Mouse (Mus musculus): ENCODE measurements around the gene Trex1. TPM values are rescaled to one million over a fixed set of nuclear protein-coding genes. Genes with fewer than 3 reads are reported as not detected.
A peak's percentile ranks its signal among the peaks of the same experiment; 100 is the strongest.

Gene Trex1
- total RNA-seq, 2 experiments from 2014 or later, result 1.7 to 19.6 TPM

DNA sequence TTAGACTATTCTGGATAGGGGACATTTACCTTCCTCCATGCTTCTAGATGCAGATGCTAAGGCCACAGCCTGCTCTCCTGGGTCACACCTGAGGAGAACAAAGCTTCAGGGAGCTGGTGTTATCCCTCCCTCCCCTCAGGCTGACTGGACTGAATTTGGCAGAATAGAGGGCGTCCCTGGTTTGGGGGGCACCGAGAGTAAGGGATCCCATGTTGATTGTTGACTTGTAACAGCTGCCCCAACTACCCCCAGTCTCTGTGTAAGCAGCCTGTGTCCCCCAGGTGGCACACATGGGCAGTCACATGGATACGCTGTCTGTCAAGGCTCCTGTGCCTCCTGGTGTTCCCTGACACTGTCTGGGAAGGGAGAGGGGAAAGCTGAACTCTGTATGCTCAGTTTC is 31.1 kb downstream of the Trex1 start:
- no peak for ATAC-seq (replicated peaks; ENCODE audit: low FRiP score, poor library complexity, severe bottlenecking)

DNA sequence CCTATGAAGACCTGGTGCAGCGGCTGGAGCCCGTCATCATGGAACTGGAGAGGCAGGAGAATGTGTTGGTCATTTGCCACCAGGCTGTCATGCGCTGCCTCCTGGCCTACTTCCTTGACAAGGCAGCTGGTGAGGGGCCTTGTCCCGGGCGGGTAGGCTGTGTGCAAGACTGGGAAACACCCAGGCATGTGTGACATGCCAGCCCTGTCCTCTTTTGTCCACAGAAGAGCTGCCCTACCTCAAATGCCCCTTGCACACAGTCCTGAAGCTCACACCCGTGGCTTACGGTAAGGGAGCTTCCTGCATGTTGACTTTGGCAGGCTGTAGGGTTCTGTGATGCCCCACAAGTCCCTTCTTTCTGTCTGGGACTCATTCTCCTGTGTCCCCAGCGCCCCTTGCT is 32.0 kb downstream of the Trex1 start:
- no peak for ATAC-seq (replicated peaks; ENCODE audit: low FRiP score, poor library complexity, severe bottlenecking)

DNA sequence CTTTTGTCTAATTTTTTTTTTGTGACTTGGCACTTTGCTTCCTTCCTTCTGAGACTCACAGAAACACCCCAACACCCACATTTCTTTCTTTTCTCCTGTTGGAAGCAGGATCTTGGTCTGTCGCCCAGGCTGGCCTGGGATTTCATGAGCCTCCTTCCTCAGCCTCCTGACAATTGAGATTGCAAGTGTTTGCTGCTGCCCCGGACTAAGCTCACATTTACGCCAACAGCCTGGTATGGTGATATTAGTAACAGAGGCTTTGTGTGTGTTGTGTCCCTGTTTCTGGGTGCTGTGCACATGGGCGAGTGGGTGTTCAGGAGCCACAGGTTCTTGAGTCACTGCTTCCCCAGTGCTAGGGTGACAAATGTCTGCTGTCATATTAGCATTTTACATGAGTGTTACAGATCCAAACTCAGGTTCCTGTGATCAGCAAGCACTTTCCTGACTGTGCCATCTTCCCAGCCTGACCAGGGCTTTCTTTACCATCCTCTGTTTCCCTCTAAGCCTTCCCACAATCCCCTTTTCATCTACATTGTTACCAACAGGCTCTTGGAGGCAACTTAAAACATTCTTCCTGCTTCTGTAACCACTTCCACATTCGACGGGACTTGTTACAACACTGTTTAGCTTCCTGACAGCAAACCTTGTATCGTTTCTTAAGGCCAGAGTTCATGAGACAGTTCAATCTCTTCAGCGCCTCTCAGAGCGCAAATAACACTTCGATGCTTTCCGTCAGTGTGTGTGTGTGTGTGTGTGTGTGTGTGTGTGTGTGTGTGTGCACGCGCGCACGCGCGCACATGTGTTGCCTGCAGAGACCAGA is 36.5 kb downstream of the Trex1 start:
- ATAC-seq (replicated peaks; ENCODE audit: low FRiP score, poor library complexity, severe bottlenecking), result no peak

DNA sequence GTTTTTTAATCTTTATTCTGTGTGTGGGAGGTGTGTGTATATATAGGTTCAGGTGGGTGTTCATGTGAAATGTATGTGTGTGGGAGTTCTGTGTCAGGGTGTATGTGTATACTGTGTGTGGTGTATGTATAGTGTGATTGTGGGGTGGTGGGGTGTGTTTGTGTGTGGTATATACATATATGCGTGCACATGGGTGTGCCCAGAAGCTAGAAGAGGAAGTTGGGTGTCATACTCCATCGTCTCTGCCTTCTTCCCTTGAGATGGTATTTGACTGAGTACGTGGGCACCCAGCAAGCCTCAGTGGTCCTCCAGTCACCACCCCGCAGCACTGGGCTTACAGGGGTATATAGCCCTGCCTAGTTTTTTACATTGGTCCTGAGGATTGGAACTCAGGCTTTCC is 38.1 kb downstream of the Trex1 start:
- ATAC-seq (replicated peaks; ENCODE audit: low FRiP score, poor library complexity, severe bottlenecking), result no peak

DNA sequence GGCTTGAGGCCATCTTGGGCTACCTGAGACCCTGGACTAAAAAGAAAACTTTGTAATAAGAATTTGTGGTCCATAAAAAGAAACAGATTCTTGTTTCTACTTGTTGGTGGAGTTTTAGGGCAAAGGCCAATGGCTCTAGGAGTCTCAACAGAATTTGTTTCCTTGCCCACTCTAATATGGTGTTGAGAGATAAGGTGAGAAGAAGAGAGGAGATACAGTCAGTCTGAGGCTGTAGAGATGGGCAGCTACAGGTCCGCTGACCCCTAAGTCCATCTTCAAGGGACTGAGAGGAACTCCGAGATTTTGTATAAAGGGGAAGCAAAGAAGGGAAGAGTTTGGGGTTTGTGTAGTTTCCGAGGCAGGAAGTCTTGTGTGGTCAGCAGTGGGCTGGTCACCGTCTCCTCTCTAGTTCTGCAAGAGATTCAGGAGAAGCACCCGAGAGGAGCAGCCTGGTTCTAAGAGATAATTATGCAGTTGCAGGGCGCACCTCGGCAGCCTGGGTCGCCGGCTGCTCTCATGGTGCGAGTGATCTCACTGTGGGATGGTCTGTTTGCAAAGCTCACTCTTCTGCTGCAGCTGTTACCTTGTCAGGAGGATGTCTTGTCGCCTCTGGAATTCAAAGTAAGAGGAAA is 42.4 kb downstream of the Trex1 start:
- peak; percentile 79 for ATAC-seq (replicated peaks; ENCODE audit: low FRiP score, poor library complexity, severe bottlenecking)

DNA sequence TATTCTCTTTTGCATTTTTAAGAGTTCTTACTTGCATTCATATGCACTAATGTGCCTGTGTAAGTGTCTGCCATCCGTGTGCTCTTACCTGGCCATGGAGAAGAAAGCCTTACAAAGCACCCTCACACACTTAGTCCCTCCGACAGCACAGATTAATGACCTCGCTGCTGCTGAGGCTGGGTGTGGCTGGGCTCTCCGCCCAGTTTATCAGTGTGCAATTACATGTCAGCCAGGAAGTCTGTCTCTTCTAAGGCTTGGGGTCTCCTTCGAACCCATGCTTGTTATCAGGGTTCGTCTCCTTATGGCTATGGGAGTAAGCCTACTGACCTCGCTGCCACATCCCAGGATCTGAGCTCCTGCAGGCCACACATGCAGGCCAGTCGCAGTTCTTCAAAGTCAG is 44.1 kb downstream of the Trex1 start:
- no peak; the same call in 1 of the 2 replicates for ATAC-seq (replicated peaks; ENCODE audit: low FRiP score, poor library complexity, severe bottlenecking)

DNA sequence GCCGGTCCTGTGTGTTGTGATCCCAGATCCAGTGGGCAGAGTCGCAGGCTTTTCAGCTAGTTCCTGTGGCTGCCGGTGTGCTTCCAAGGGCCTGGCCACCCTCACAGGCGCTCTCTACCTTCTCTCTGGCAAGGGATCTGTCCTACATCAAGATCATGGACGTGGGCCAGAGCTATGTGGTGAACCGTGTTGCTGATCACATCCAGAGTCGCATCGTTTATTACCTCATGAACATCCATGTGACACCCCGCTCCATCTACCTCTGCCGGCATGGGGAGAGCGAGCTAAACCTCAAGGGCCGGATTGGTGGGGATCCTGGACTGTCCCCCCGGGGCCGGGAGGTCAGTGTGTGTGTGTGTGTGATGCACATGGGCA is 49.2 kb downstream of the Trex1 start:
- ATAC-seq (replicated peaks; ENCODE audit: low FRiP score, poor library complexity, severe bottlenecking), result no peak

DNA sequence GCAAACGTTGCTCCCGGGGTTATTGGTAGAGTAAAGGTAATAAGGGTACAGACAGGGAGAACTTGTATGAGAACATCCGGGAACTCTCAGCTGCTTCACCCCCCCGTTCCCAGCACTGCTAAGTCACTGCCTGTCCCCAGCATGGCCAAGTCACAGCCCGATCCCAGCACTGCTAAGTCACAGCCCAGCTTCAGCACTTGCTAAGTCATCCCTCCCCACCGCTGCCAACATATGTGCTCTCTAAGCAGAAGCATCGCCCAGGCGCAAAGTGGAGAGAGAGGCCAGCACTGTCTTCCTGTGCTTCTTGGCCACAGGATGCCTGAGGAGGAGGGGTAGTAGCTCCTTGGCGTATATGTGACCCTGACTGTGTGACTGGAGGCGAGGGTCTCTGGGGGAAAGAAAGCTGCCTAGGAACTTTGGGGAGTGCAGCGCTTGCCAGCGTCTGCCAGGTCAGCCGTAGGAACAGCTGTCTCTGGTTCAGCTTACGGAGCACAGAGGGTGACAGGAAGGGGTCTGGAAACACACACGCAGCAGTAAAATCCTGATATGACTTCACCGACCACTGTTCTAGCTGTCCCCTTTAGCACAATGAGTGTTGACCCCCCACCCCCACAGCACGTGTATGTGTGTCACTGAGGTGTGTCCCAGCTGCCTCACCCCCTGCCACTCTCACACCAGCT is 49.8 kb downstream of the Trex1 start:
- ATAC-seq (replicated peaks; ENCODE audit: low FRiP score, poor library complexity, severe bottlenecking), result peak; percentile 88

DNA sequence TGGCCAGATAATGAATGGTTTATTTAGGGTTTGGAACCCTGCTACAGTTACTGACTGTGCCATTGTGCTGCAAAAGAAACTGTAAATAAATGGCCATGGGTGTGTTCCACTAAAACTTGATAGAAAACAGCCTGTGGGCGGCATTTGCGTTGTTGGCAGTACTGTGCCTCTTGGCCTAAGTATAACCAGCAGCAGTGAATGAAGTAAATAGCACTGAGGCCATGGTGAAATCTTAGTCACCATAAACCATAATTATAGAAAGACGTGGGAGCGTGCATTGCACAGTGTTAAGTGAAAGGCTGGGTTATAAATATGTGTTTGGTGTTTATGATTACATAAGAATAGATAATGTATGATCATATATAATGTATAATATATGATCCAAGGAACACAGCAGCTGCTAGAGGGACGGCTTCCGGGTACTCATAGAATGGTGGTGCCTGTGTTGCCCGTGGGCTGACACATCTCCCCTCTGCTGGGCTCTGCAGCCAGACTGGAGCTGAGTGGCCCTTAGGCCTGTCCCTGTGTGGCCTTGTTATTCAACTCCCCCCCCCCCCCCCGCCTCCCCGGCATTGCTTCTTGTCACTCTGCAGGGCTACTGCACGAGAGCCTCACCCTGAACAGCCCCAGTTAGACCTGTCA is 50.4 kb downstream of the Trex1 start:
- no peak for ATAC-seq (replicated peaks; ENCODE audit: low FRiP score, poor library complexity, severe bottlenecking)

DNA sequence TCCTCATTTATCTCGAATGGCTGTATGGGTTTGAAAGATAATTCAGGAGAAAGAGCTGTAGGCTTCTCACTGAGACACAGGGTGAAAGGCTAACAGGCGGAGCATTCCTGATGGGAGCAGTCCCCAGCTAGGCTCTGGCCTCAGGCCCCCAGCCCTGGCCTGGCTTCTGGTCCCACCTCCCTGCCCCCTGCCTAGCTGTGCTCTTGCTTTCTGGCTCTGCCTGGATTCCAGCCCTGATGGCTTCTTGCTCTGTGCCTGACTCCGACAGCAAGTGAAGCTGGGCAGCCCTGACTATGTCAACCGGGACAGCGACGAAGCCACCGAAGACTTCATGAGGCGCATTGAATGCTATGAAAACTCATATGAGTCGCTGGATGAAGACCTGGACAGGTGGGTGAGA is 51.5 kb downstream of the Trex1 start:
- ATAC-seq (replicated peaks; ENCODE audit: low FRiP score, poor library complexity, severe bottlenecking), result no peak

Other genes starting within 250 kb of the Trex1 start
- gene Celsr3, start 233.4 kb downstream of the Trex1 start, total RNA-seq (2015; ENCODE audit: low replicate concordance), result 1.9 and 5.0 TPM in 2 replicates
- 0.09 and 1.8 TPM in 2 replicates for gene Celsr3, start 233.4 kb downstream of the Trex1 start, total RNA-seq (2017; ENCODE audit: low replicate concordance)
- gene Slc26a6, start 206.5 kb downstream of the Trex1 start, total RNA-seq (2015; ENCODE audit: low replicate concordance), result 0.63 and 23.8 TPM in 2 replicates
- not detected in 2 replicates for gene Slc26a6, start 206.5 kb downstream of the Trex1 start, total RNA-seq (2017; ENCODE audit: low replicate concordance)
- gene Tmem89, start 145.1 kb downstream of the Trex1 start, total RNA-seq (2015; ENCODE audit: low replicate concordance), result not detected in 2 replicates
- gene Tmem89, start 145.1 kb downstream of the Trex1 start, total RNA-seq (2017; ENCODE audit: low replicate concordance), result not detected in 2 replicates
- 24.2 and 31.5 TPM in 2 replicates for gene Uqcrc1, start 123.1 kb downstream of the Trex1 start, total RNA-seq (2015; ENCODE audit: low replicate concordance)
- 55.1 and 79.9 TPM in 2 replicates for gene Uqcrc1, start 123.1 kb downstream of the Trex1 start, total RNA-seq (2017; ENCODE audit: low replicate concordance)
- gene Col7a1, start 106.1 kb downstream of the Trex1 start, total RNA-seq (2015; ENCODE audit: low replicate concordance), result under 0.01 TPM in 1 of 2 replicates, not detected in the other
- 0.17 and 1.4 TPM in 2 replicates for gene Col7a1, start 106.1 kb downstream of the Trex1 start, total RNA-seq (2017; ENCODE audit: low replicate concordance)
- not detected in 2 replicates for gene Ucn2, start 73.7 kb downstream of the Trex1 start, total RNA-seq (2015; ENCODE audit: low replicate concordance)
- gene Ucn2, start 73.7 kb downstream of the Trex1 start, total RNA-seq (2017; ENCODE audit: low replicate concordance), result not detected in 2 replicates
- gene Pfkfb4, start 68.0 kb downstream of the Trex1 start, total RNA-seq (2015; ENCODE audit: low replicate concordance), result 3.1 and 13.3 TPM in 2 replicates
- gene Pfkfb4, start 68.0 kb downstream of the Trex1 start, total RNA-seq (2017; ENCODE audit: low replicate concordance), result 7.9 and 12.3 TPM in 2 replicates
- gene Shisa5, start 21.2 kb downstream of the Trex1 start, total RNA-seq (2015; ENCODE audit: low replicate concordance), result 14.6 and 20.3 TPM in 2 replicates
- gene Shisa5, start 21.2 kb downstream of the Trex1 start, total RNA-seq (2017; ENCODE audit: low replicate concordance), result 13.9 and 51.4 TPM in 2 replicates
- 4.2 TPM in 1 of 2 replicates, not detected in the other for gene Atrip, start 14.4 kb upstream of the Trex1 start, total RNA-seq (2015; ENCODE audit: low replicate concordance)
- gene Atrip, start 14.4 kb upstream of the Trex1 start, total RNA-seq (2017; ENCODE audit: low replicate concordance), result 4.8 and 10.6 TPM in 2 replicates
- gene Ccdc51, start 22.8 kb upstream of the Trex1 start, total RNA-seq (2015; ENCODE audit: low replicate concordance), result 2.5 TPM in 1 of 2 replicates, not detected in the other
- gene Ccdc51, start 22.8 kb upstream of the Trex1 start, total RNA-seq (2017; ENCODE audit: low replicate concordance), result 3.7 and 4.3 TPM in 2 replicates
- 104 and 108 TPM in 2 replicates for gene Tma7, start 22.9 kb upstream of the Trex1 start, total RNA-seq (2015; ENCODE audit: low replicate concordance)
- gene Tma7, start 22.9 kb upstream of the Trex1 start, total RNA-seq (2017; ENCODE audit: low replicate concordance), result 44.6 and 57.0 TPM in 2 replicates
- not detected in 2 replicates for gene Plxnb1, start 35.7 kb upstream of the Trex1 start, total RNA-seq (2015; ENCODE audit: low replicate concordance)
- gene Plxnb1, start 35.7 kb upstream of the Trex1 start, total RNA-seq (2017; ENCODE audit: low replicate concordance), result not detected in 2 replicates
- not detected in 2 replicates for gene Fbxw21, start 102.3 kb upstream of the Trex1 start, total RNA-seq (2015; ENCODE audit: low replicate concordance)
- 0.28 TPM in 1 of 2 replicates, not detected in the other for gene Fbxw21, start 102.3 kb upstream of the Trex1 start, total RNA-seq (2017; ENCODE audit: low replicate concordance)
- gene Fbxw13, start 136.2 kb upstream of the Trex1 start, total RNA-seq (2015; ENCODE audit: low replicate concordance), result not detected in 2 replicates
- gene Fbxw13, start 136.2 kb upstream of the Trex1 start, total RNA-seq (2017; ENCODE audit: low replicate concordance), result not detected in 2 replicates
- not detected in 2 replicates for gene Fbxw20, start 175.0 kb upstream of the Trex1 start, total RNA-seq (2015; ENCODE audit: low replicate concordance)
- gene Fbxw20, start 175.0 kb upstream of the Trex1 start, total RNA-seq (2017; ENCODE audit: low replicate concordance), result not detected in 2 replicates
- gene Fbxw14, start 227.9 kb upstream of the Trex1 start, total RNA-seq (2015; ENCODE audit: low replicate concordance), result not detected in 2 replicates
- not detected in 2 replicates for gene Fbxw14, start 227.9 kb upstream of the Trex1 start, total RNA-seq (2017; ENCODE audit: low replicate concordance)